Mouse (Mus musculus) ES-Bruce4 (cell line): ENCODE results near the gene Rnf167.

Source experiments
- CTCF ChIP-seq: IDR thresholded peaks from one replicate; pipeline ENCODE4 v1.8.1; 2011; ENCODE audit warnings: low read depth, low read length
- POLR2A ChIP-seq: IDR thresholded peaks from one replicate; pipeline ENCODE4 v1.8.1; 2011; ENCODE audit warnings: low read length; ENCODE audit not compliant: insufficient read depth

DNA sequence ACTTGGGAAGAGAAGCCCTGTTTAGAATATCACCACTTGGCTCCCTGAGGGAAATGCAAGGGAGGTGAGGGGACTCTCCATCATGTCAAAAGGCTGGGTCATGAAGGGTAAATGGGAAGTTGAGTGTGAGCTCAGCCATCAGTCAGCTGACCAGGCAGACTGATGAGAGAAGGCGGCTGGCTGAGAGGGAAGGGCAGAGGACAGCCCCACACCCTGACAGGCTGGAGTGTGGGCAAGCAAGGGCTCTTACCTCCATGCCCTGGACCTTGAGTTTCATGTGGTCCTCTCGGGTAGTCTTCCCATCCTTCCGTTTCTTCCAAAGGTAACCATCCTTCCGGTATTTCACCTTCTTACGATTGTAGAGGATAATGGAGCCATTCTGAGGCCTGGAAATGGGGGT is 36.6 kb downstream of the Rnf167 start:
- no peak for TF ChIP-seq CTCF
- TF ChIP-seq POLR2A = no peak
